Mouse (Mus musculus) hindbrain, embryonic 13.5 days (tissue): ENCODE data around the gene Abcc4. TPM values are rescaled to one million over a fixed set of nuclear protein-coding genes. Genes with fewer than 3 reads are reported as not detected.

ENCODE experiments used
- ATAC-seq: fragments of 200-750 bp; cut with Nextera tagmentation; 2 replicates; pipeline ENCODE4 v1.8.0; 2017; ENCODE audit warnings: moderate TSS enrichment; ENCODE audit not compliant: low FRiP score
- H3K27ac ChIP-seq: fragments of 300-500 bp; sonication (generic); 2 replicates; pipeline ENCODE4 v1.5.1; 2015; ENCODE audit warnings: inconsistent platforms, mild to moderate bottlenecking, moderate library complexity
- H3K27me3 ChIP-seq: fragments of 300-500 bp; sonication (generic); 2 replicates; pipeline ENCODE4 v1.6.1; 2015; ENCODE audit warnings: mild to moderate bottlenecking, inconsistent platforms
- H3K36me3 ChIP-seq: fragments of 300-500 bp; sonication (generic); 2 replicates; pipeline ENCODE4 v1.6.1; 2015; ENCODE audit warnings: mild to moderate bottlenecking, inconsistent platforms
- H3K4me1 ChIP-seq: fragments of 300-500 bp; sonication (generic); replicated peaks from 2 replicates; pipeline ENCODE4 v1.6.1; 2015; ENCODE audit warnings: inconsistent platforms
- H3K4me2 ChIP-seq: fragments of 300-500 bp; sonication (generic); 2 replicates; pipeline ENCODE4 v1.6.1; 2015; ENCODE audit warnings: inconsistent platforms, mild to moderate bottlenecking, moderate library complexity
- H3K4me3 ChIP-seq: fragments of 300-500 bp; sonication (generic); 2 replicates; pipeline ENCODE4 v1.5.1; 2015; ENCODE audit warnings: mild to moderate bottlenecking, inconsistent platforms
- H3K9ac ChIP-seq: fragments of 300-500 bp; sonication (generic); 2 replicates; pipeline ENCODE4 v1.6.1; 2015; ENCODE audit warnings: mild to moderate bottlenecking, inconsistent platforms
- H3K9me3 ChIP-seq: fragments of 300-500 bp; sonication (generic); 2 replicates; pipeline ENCODE4 v1.6.1; 2016; ENCODE audit warnings: inconsistent platforms
- WGBS: fragments of 180-500 bp; shearing (Covaris S2); methylation state at CpG from one replicate; pipeline ENCODE4 v1.1.7; 2015; 5-methylcytosine and 5-hydroxymethylcytosine counted together
- polyA plus RNA-seq: library from polyadenylated mRNA; unstranded; fragments of >200 nt; fragmentation: Nextera tagmentation; extraction: Ambion mirVana; gene quantifications from 2 replicates; pipeline ENCODE4 v1.2.1, GENCODE M21; 2015

The Abcc4 gene
- polyA plus RNA-seq, 1 experiment from 2014 or later, result 2.0 TPM

DNA sequence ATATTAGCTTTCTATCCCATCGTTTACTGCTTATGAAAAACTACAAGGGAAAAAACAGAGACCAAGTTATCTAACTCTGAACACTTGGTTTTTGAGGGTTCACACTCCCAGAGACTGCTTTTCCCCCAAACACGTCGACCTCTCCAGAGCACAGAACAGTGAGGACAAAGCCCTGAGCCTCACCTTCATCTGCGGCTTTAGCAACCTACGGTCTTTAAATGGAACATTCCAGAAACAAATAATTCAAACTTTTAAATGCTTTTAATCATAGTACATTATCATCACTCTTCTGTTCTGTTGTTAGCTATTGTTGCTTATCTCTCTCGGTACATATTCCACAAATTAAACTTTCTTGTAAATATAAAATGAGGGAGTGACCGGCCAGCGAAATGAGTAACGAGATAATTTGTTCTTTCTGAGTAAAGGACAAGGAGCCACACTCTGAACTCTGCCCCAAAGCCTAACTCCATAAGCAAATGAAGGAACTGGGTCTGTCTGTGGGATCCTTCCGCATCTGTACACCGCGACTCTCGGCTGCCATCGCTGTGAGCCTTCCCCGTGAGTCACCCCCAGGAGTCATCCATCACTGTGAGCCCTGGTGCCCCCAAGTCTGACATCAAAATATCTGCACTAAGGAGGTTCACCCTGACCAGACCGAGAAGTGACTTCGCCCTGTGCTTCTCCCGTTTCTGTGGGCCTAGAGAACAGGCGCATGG, 126.8 kb downstream of the Abcc4 start:
- no peak for ATAC-seq
- H3K4me2 ChIP-seq, result no peak overlapping the region
- no peaks in the 10 kb centered on the region for H3K9me3 ChIP-seq
- 90% methylated on average over 19 of the region's 19 CpGs for WGBS
- no peak overlapping the region for H3K9ac ChIP-seq
- H3K4me3 ChIP-seq, result no peak overlapping the region
- no peaks in the 10 kb centered on the region for H3K36me3 ChIP-seq
- no peak overlapping the region for H3K27ac ChIP-seq
- H3K4me1 ChIP-seq, result no peaks in the 10 kb centered on the region
- no peaks in the 10 kb centered on the region for H3K27me3 ChIP-seq

DNA sequence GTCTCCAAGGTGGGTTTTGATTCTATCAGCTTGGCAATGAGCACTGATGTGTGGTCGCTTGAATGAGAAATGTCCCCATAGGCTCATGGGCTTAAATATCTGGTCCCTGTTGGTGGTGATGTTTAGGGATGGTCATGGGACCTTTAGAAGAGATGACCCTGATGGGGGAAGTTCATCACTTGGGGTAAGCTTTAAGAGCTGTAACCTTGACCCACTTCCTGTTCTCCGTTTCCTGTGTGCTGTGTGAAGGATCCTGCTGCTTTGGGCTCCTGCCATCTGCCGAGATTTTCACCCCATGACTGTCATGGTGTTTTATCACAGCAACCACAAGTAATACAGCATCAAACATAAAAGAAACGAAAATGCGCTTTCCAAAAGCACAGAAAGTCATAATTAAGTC, 128.1 kb downstream of the Abcc4 start:
- no peak for ATAC-seq
- Histone ChIP-seq H3K27me3 (no peaks in the 10 kb centered on the region), H3K9ac (no peak overlapping the region), H3K36me3 (no peaks in the 10 kb centered on the region), H3K27ac (no peak overlapping the region), H3K4me1 (no peaks in the 10 kb centered on the region), H3K4me2 (no peak overlapping the region), H3K9me3 (no peaks in the 10 kb centered on the region), H3K4me3 (no peak overlapping the region)
- 89% methylated on average over 5 of the region's 5 CpGs for WGBS

DNA sequence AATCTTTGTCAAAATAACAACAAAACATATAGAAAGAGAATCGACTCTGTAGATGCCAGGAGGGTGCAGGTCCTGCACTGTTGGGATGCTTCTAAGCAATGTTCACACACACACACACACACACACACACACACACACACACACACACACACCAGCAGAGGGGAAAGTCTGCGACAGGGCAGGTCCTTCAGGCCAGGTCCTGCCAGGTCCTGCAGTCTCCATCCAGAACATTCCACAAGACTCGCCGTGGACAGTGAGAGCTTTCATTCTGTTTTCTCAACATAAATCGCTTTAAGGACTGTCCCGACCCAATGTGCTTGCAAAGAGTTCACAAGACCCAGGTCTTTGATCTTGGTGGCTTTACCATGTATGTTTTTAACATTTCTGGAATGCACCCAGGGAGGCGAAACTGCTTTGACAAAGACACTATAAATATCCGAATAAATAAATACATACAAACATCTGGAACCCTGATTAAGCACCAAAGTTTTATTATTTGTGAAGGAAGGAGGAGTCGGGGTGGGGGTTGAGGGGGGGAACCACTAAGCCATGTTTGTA, 133.3 kb downstream of the Abcc4 start:
- Histone ChIP-seq H3K27ac (no peak overlapping the region), H3K36me3 (no peaks in the 10 kb centered on the region), H3K9me3 (no peaks in the 10 kb centered on the region), H3K4me3 (no peak overlapping the region), H3K4me1 (peaks cover 8% of the 10 kb centered on the region), H3K27me3 (0 out of 2 replicates have a peak, but pooled peaks cover 6% of the 10 kb centered on the region), H3K4me2 (no peak overlapping the region), H3K9ac (no peak overlapping the region)
- ATAC-seq, result no peak
- WGBS, result 87% methylated on average over 9 of the region's 9 CpGs

DNA sequence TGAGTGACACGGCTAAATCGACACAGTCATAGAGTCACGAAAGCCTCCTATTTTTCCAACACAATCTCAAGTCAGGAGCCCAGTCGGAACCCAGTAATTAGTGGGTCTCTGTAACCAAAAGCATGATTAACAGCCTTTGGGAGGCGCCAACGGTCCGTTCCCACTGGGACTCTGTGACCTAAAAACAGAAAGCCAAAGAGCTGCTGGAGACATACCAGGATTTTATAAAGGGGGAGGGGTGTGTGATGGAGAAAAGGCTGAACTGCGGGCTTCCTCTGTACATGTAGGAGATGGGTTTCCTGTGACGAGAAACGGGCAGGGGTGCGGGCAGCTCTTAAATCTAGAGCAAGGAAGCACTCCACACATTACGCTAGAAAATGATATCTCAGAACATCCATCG, 136.4 kb downstream of the Abcc4 start:
- no peak for ATAC-seq
- Histone ChIP-seq H3K36me3 (no peaks in the 10 kb centered on the region), H3K9me3 (no peaks in the 10 kb centered on the region), H3K9ac (no peak overlapping the region), H3K27ac (no peak overlapping the region), H3K27me3 (0 out of 2 replicates have a peak, but pooled peaks cover 6% of the 10 kb centered on the region), H3K4me1 (peaks cover 21% of the 10 kb centered on the region), H3K4me3 (no peak overlapping the region), H3K4me2 (no peak overlapping the region)
- WGBS, result 89% methylated on average over 13 of the region's 13 CpGs

DNA sequence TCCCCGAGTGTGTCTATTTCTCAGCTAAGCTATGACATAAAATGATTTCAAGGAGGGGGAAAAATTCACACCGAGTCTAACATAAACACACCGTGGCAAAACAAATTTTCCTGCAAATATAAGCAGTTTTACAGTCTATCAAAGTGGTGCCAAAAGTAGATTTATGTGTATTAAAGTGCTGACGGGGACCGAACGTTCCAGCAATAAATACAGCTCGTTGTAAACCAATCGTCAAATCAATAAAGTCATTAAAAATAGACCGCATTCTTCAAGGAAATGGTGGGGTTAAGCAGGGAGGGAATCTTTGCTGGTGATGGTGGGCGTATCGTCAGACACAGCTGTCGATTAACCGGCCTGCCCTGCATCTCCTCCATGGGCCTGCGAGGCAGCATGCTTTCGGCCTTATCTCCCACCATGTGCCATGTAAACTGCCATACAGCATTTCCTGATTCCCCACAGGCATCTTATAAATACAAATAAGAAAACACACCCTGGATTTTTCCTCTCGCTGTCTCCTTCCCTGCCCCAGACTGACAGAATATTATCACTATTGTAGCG, 137.8 kb downstream of the Abcc4 start:
- Histone ChIP-seq H3K27ac (no peak overlapping the region), H3K36me3 (no peaks in the 10 kb centered on the region), H3K4me1 (peaks cover 21% of the 10 kb centered on the region), H3K27me3 (0 out of 2 replicates have a peak, but pooled peaks cover 6% of the 10 kb centered on the region), H3K4me3 (no peak overlapping the region), H3K9me3 (no peaks in the 10 kb centered on the region), H3K9ac (no peak overlapping the region), H3K4me2 (no peak overlapping the region)
- ATAC-seq, result no peak
- WGBS, result 62% methylated on average over 17 of the region's 17 CpGs

DNA sequence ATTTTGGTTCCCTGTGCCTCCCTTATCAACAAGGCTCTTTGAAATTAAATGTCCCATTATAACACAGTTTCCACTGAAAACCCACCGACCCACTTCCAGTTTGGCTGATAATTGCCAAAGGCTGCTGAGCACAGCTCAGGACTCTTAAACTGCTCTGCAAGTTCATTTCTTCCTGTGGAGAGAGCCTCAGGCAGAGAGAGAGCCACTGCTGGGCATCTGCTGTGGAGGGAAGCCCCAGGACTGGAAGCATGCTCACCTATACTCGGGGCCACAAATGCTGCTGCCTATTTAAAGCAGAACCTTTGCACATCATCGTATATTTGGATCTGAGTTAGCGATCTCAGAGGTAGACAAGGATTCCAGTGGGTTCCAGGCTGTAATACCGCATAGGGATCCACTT, 139.2 kb downstream of the Abcc4 start:
- Histone ChIP-seq H3K36me3 (no peaks in the 10 kb centered on the region), H3K4me3 (no peak overlapping the region), H3K4me2 (peak overlapping the region; percentile 35), H3K27me3 (0 out of 2 replicates have a peak, but pooled peaks cover 8% of the 10 kb centered on the region), H3K9ac (no peak overlapping the region), H3K9me3 (no peaks in the 10 kb centered on the region), H3K27ac (0 out of 2 replicates have a peak overlapping the region, but pooled peaks have one; percentile 40), H3K4me1 (peaks cover 21% of the 10 kb centered on the region)
- peak; percentile 54; the same call in 1 of the 2 replicates for ATAC-seq
- 75% methylated on average over 5 of the region's 5 CpGs for WGBS

DNA sequence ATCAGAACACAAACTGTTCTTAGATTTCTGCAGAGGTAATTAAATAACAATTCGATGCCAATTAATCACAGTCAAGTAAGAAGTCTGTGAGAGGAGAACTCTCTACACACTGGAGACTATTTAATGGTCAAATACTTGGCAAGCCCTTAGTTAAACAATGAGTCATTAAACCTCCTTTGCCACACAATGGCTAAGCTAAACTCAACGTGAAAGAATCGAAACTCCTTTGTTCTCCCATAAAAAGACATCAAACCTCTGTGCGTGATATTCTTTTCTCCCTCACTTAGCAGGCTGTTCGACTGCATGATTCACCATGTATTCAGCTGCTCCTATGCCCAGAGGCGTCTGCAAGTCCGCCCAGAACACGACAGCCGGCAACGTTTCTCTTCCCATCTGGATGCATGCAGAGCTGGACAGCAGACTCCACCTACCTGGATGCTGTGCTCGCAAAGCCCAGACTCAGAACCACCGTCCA, 139.8 kb downstream of the Abcc4 start:
- ATAC-seq, result peak; percentile 79
- H3K27me3 ChIP-seq, result 0 out of 2 replicates have a peak, but pooled peaks cover 10% of the 10 kb centered on the region
- 23% methylated on average over 12 of the region's 12 CpGs for WGBS
- H3K9me3 ChIP-seq, result no peaks in the 10 kb centered on the region
- peak overlapping the region; percentile 40 for H3K27ac ChIP-seq
- no peak overlapping the region for H3K9ac ChIP-seq
- no peaks in the 10 kb centered on the region for H3K36me3 ChIP-seq
- peak overlapping the region; percentile 35 for H3K4me2 ChIP-seq
- no peak overlapping the region for H3K4me3 ChIP-seq
- H3K4me1 ChIP-seq, result peaks cover 21% of the 10 kb centered on the region

DNA sequence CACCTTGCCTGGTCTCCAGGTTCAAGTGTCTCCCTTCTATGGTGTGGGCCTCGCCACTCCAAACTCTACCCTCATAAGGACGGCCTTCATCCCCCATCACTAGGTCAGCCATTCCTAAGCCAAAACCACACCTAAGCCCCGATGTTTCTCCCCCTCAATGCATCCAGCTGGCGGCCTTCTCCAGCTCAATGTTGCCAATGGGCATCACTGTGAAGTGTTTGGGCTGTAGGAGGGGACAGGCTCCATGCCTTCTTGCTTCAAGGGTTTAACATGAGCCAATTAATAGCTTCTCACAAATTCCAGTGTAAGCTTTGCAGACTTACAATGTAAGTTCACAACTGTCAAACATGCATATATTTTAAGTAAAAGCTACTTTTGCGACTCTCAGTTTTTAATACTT, 140.3 kb downstream of the Abcc4 start:
- Histone ChIP-seq H3K9ac (no peak overlapping the region), H3K36me3 (no peaks in the 10 kb centered on the region), H3K27ac (no peak overlapping the region), H3K9me3 (no peaks in the 10 kb centered on the region), H3K4me1 (peaks cover 21% of the 10 kb centered on the region), H3K27me3 (0 out of 2 replicates have a peak, but pooled peaks cover 10% of the 10 kb centered on the region), H3K4me3 (no peak overlapping the region), H3K4me2 (no peak overlapping the region)
- WGBS, result 94% methylated on average over 5 of the region's 5 CpGs
- no peak for ATAC-seq

DNA sequence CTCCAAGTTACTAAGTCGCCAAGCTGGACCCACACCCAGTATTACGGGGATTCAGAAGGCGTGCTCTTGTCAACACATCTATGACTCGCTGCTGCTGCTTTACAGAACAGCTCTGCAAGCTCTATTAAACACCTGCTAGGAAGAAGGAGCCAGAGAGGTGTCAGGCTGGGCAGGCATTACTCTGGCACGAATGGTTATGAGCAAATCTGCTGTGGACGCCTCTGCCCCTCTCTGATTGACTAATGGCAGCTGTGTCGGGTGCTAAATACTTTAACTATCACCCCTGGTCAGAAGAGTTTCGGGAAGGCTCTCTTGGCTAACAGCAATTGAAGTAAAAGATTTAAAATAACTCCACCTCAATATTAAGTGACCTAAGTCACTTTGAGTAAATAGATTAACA, 142.4 kb downstream of the Abcc4 start:
- WGBS, result 92% methylated on average over 8 of the region's 8 CpGs
- no peak overlapping the region for H3K4me3 ChIP-seq
- H3K4me2 ChIP-seq, result no peak overlapping the region
- 0 out of 2 replicates have a peak, but pooled peaks cover 4% of the 10 kb centered on the region for H3K27me3 ChIP-seq
- ATAC-seq, result no peak
- no peaks in the 10 kb centered on the region for H3K9me3 ChIP-seq
- no peaks in the 10 kb centered on the region for H3K36me3 ChIP-seq
- no peak overlapping the region for H3K27ac ChIP-seq
- H3K9ac ChIP-seq, result no peak overlapping the region
- peaks cover 18% of the 10 kb centered on the region for H3K4me1 ChIP-seq

DNA sequence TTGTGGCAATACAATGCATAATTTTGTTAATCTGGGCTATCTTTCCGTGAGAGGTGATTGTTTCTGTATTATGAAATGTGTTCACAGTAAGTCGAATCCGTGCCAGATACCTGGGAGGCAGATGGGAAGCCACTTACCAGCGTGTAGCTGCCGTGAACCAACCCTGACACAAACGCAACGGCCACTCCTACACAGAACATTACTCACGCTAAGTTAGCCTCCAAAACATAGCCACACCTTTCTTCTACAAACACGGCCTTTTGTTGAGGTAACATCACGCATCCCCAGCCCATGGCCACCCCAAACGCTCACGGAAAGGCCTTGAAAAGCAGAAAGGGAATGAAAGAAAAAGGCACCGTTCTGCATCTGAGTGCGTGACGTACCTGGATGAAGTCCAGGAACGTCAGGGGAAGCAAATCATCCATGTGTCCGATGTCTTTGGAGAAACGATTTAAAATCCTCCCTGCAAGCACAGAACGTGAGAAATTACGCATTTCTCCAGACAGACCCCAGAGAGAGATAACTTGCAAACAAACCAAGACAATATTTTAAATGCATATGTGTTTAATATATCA, 153.0 kb downstream of the Abcc4 start:
- Histone ChIP-seq H3K27me3 (0 out of 2 replicates have a peak, but pooled peaks cover 12% of the 10 kb centered on the region), H3K36me3 (no peaks in the 10 kb centered on the region), H3K9ac (no peak overlapping the region), H3K27ac (no peak overlapping the region), H3K4me1 (peaks cover 21% of the 10 kb centered on the region), H3K4me3 (no peak overlapping the region), H3K4me2 (no peak overlapping the region), H3K9me3 (no peaks in the 10 kb centered on the region)
- 76% methylated on average over 20 of the region's 20 CpGs for WGBS
- no peak for ATAC-seq

DNA sequence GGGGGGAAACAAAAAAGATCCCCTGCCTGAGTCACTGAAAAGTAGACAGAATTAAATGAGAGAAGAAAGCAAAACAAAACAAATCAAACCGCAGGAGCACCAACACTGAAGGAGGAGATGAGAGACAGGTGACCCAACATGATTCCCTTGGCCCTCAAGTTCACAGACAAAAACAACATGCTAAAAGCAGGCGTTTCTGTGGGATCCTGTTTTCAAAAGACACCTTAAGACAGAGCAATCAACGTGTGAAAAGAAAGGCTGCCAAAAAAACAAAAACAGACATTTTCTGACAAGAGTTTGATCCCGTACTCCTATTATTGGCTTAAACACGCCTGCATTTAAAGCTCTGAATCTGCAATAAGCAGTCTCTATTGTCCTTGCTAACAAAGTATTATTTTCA, 153.6 kb downstream of the Abcc4 start:
- ATAC-seq, result no peak
- peak overlapping the region; percentile 48 for H3K4me2 ChIP-seq
- H3K36me3 ChIP-seq, result no peaks in the 10 kb centered on the region
- WGBS, result 53% methylated on average over 5 of the region's 5 CpGs
- H3K4me3 ChIP-seq, result no peak overlapping the region
- H3K9ac ChIP-seq, result peak overlapping the region; percentile 53; the same call in 1 of the 2 replicates
- 0 out of 2 replicates have a peak, but pooled peaks cover 12% of the 10 kb centered on the region for H3K27me3 ChIP-seq
- no peak overlapping the region for H3K27ac ChIP-seq
- no peaks in the 10 kb centered on the region for H3K9me3 ChIP-seq
- peaks cover 21% of the 10 kb centered on the region for H3K4me1 ChIP-seq

DNA sequence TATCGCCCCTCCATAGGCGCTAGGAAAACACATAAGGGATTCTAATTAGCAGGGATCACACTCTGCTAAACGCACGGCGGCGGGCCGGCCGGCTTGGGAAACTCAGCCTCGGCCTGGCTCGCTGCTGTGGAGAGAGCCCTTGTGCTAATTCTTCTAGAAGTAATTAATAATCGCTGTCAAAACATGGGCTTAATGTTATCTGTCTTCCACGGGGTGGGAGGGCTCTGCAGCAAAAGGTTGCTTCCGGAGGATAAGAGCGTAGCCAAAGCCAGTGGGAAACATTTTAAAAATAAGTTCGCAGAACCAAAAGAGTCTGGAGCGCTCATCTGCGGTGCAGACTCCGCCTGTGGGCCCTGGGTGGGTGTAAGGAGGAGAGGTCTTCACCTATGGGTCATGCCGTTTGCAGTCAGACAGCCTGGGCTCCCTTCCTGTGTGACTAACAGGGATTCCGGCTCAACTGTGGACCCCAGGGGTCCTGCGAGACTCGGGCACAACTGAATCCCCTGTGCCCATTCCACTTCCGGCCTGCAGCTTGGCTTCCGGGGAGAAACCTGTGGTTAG, 154.2 kb downstream of the Abcc4 start:
- Histone ChIP-seq H3K4me3 (peak overlapping the region; percentile 23), H3K27me3 (0 out of 2 replicates have a peak, but pooled peaks cover 14% of the 10 kb centered on the region), H3K36me3 (no peaks in the 10 kb centered on the region), H3K9ac (peak overlapping the region; percentile 53), H3K27ac (no peak overlapping the region), H3K4me2 (peak overlapping the region; percentile 48), H3K9me3 (no peaks in the 10 kb centered on the region), H3K4me1 (peaks cover 21% of the 10 kb centered on the region)
- ATAC-seq, result peak; percentile 81
- WGBS, result 17% methylated on average over 24 of the region's 24 CpGs
